Mouse (Mus musculus) kidney, adult 8-10 months (tissue): ENCODE measurements at regions not wholly inside any gene's neighbourhood (a gene's known extent, or its start where the extent isn't known, plus 50 kb on each side); places are given as distances from the start of the nearest gene placed in this dataset.
"Not testable (repeated sequence)": the region's sequence is repeated elsewhere in the genome, so short reads cannot be mapped to it uniquely, and the experiment has no call there.

Source experiments
- DNase-seq, 2 experiments: peaks; one replicate each; pipeline ENCODE4 v3.0.0; 2022

- DNase-seq, result no peak
Measured at GRCm38 (mm10) chr5:40882886-40883285, 825.1 kb downstream of the Rab28 start.

- no peak for DNase-seq
Measured at GRCm38 (mm10) chr5:40877756-40878155, 830.2 kb downstream of the Rab28 start.

GRCm38 (mm10) chr5:40862349-40862748 lies 845.6 kb downstream of the Rab28 start:
- DNase-seq, result not testable (repeated sequence)
